Mouse (Mus musculus) G1E (cell line): ENCODE measurements at regions not wholly inside any gene's neighbourhood (a gene's known extent, or its start where the extent isn't known, plus 50 kb on each side); places are given as distances from the start of the nearest gene placed in this dataset.
A peak's percentile ranks its signal among the peaks of the same experiment; 100 is the strongest.
"Not testable (repeated sequence)": the region's sequence is repeated elsewhere in the genome, so short reads cannot be mapped to it uniquely, and the experiment has no call there.

ENCODE experiments used
- ATAC-seq: 2 replicates; pipeline ENCODE4 v1.8.0; 2016; ENCODE audit warnings: mild to moderate bottlenecking; ENCODE audit not compliant: insufficient number of reproducible peaks, poor library complexity, low FRiP score, severe bottlenecking; ENCODE audit errors: extremely low read depth
- DNase-seq: peaks from one replicate; pipeline ENCODE4 v3.0.0; 2012; ENCODE audit warnings: low spot score
- H3K27me3 ChIP-seq: 2 replicates; pipeline ENCODE4 v1.6.1; 2012; ENCODE audit warnings: mild to moderate bottlenecking, low read length, inconsistent platforms; ENCODE audit not compliant: insufficient read depth
- H3K36me3 ChIP-seq: replicated peaks from 2 replicates; pipeline ENCODE3; 2012; ENCODE audit warnings: mild to moderate bottlenecking, inconsistent platforms
- H3K4me1 ChIP-seq: 2 replicates; pipeline ENCODE4 v1.6.1; 2012; ENCODE audit warnings: low read depth, low read length, inconsistent platforms, mixed read lengths; ENCODE audit not compliant: insufficient read depth
- H3K4me3 ChIP-seq: 2 replicates; pipeline ENCODE4 v1.5.1; 2012; ENCODE audit warnings: low read depth, mild to moderate bottlenecking, inconsistent platforms, low read length, moderate library complexity, mixed read lengths
- H3K9me3 ChIP-seq: replicated peaks from 2 replicates; pipeline ENCODE4 v1.6.1; 2012; ENCODE audit warnings: inconsistent platforms
- CTCF ChIP-seq: IDR thresholded peaks from 2 replicates; pipeline ENCODE4 v1.5.1; 2012; ENCODE audit warnings: low read depth, low read length, inconsistent platforms, mixed read lengths
- GATA1 ChIP-seq: IDR thresholded peaks from 2 replicates; pipeline ENCODE4 v1.6.1; 2012; ENCODE audit warnings: borderline replicate concordance, low read length, inconsistent platforms, mixed read lengths
- GATA2 ChIP-seq: IDR thresholded peaks from 2 replicates; pipeline ENCODE4 v1.6.1; 2012; ENCODE audit warnings: low read depth, low read length, inconsistent platforms, borderline replicate concordance
- POLR2AphosphoS5 ChIP-seq: IDR thresholded peaks from 2 replicates; pipeline ENCODE4 v1.6.1; 2012; ENCODE audit warnings: low read depth, low read length, inconsistent platforms; ENCODE audit not compliant: insufficient replicate concordance
- TAL1 ChIP-seq: conservative IDR thresholded peaks from 2 replicates; pipeline ENCODE4 v1.6.1; 2012; ENCODE audit warnings: low read depth, low read length, inconsistent platforms, mixed read lengths

- DNase-seq (peak; percentile 88), ATAC-seq (peak; percentile 59)
- peaks cover 71% of the 10 kb centered on the region for H3K4me1 ChIP-seq
- H3K36me3 ChIP-seq: no peaks in the 10 kb centered on the region
- no peak for TF ChIP-seq TAL1
- no peak for TF ChIP-seq GATA2
- no peak for TF ChIP-seq GATA1
- 0 out of 2 replicates have a peak, but pooled peaks cover 3% of the 10 kb centered on the region for H3K9me3 ChIP-seq
- H3K27me3 ChIP-seq: no peaks in the 10 kb centered on the region
- peak overlapping the region; percentile 39; the same call in 1 of the 2 replicates for H3K4me3 ChIP-seq
These were observed 65.2 kb upstream of the Chd2 start for GRCm38 (mm10) chr7:73606677-73607449.

GRCm38 (mm10) chr7:73604597-73604996 is 63.0 kb upstream of the Chd2 start:
- H3K4me1 ChIP-seq: peaks cover 83% of the 10 kb centered on the region
- TF ChIP-seq GATA1 (no peak), CTCF (no peak), TAL1 (no peak), POLR2AphosphoS5 (no peak), GATA2 (no peak)

GRCm38 (mm10) chr7:73602815-73603551 is 61.4 kb upstream of the Chd2 start:
- H3K4me3 ChIP-seq: no peak overlapping the region
- ATAC-seq (no peak), DNase-seq (no peak)
- no peaks in the 10 kb centered on the region for H3K27me3 ChIP-seq
- H3K4me1 ChIP-seq: peaks cover 86% of the 10 kb centered on the region
- 0 out of 2 replicates have a peak, but pooled peaks cover 3% of the 10 kb centered on the region for H3K9me3 ChIP-seq
- H3K36me3 ChIP-seq: no peaks in the 10 kb centered on the region
- TF ChIP-seq GATA2 (no peak), POLR2AphosphoS5 (no peak), CTCF (no peak), TAL1 (no peak), GATA1 (no peak)

More at GRCm38 (mm10) chr7:73604597-73604996, 63.0 kb upstream of the Chd2 start:
- H3K9me3 ChIP-seq: 0 out of 2 replicates have a peak, but pooled peaks cover 3% of the 10 kb centered on the region
- H3K4me3 ChIP-seq: no peak overlapping the region
- DNase-seq: no peak
- no peaks in the 10 kb centered on the region for H3K27me3 ChIP-seq
- ATAC-seq: no peak
- H3K36me3 ChIP-seq: no peaks in the 10 kb centered on the region

- no peak overlapping the region; the same call in 1 of the 2 replicates for H3K4me3 ChIP-seq
- no peaks in the 10 kb centered on the region for H3K36me3 ChIP-seq
- DNase-seq (no peak), ATAC-seq (no peak)
- H3K9me3 ChIP-seq: 0 out of 2 replicates have a peak, but pooled peaks cover 3% of the 10 kb centered on the region
- no peak for TF ChIP-seq POLR2AphosphoS5
- no peak for TF ChIP-seq CTCF
- no peaks in the 10 kb centered on the region for H3K27me3 ChIP-seq
- H3K4me1 ChIP-seq: peaks cover 89% of the 10 kb centered on the region
These were observed 59.7 kb upstream of the Chd2 start for GRCm38 (mm10) chr7:73601336-73601735.

- H3K36me3 ChIP-seq: no peaks in the 10 kb centered on the region
- TF ChIP-seq POLR2AphosphoS5: no peak
- TF ChIP-seq TAL1: peak; percentile 75
- no peak overlapping the region for H3K4me3 ChIP-seq
- 0 out of 2 replicates have a peak, but pooled peaks cover 3% of the 10 kb centered on the region for H3K9me3 ChIP-seq
- ATAC-seq: peak; percentile 80
- DNase-seq: no peak
- H3K4me1 ChIP-seq: peaks cover 90% of the 10 kb centered on the region
- no peaks in the 10 kb centered on the region for H3K27me3 ChIP-seq
These were observed 59.1 kb upstream of the Chd2 start for GRCm38 (mm10) chr7:73600776-73601175.

- not testable (repeated sequence) for DNase-seq, H3K9me3 ChIP-seq, H3K27me3 ChIP-seq, ATAC-seq, H3K36me3 ChIP-seq
- Histone ChIP-seq H3K4me1 (peaks cover 93% of the 10 kb centered on the region), H3K4me3 (peak overlapping the region; percentile 33; the same call in 1 of the 2 replicates)
These were observed 58.4 kb upstream of the Chd2 start for GRCm38 (mm10) chr7:73600003-73600385.
